Mouse (Mus musculus): Measurements from ENCODE around the gene Thsd1.

DNA sequence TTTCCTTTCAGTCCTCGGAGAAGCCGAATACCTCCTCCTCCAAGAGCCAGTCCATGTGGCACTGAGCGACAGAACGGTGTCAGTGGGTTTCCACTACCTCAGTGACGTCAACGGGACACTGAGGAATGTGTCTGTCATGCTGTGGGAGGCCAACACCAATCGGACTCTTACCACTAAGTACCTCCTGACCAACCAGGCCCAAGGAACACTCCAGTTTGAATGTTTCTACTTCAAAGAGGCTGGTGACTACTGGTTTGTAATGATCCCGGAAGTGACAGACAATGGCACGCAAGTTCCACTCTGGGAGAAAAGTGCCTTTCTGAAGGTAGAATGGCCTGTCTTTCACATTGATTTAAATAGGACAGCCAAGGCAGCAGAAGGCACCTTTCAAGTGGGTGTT, 15.9 kb downstream of the Thsd1 start:
- TF ChIP-seq CTCF (IDR thresholded peaks at IDR 0.05; ENCODE audit: low read depth) (no peak), EP300 (IDR thresholded peaks at IDR 0.05; ENCODE audit: low read depth) (no peak)

Data from liver, postnatal 0 days (tissue).